Mouse (Mus musculus) layer of hippocampus, postnatal 10 days (tissue): Measurements from ENCODE around the gene C530008M17Rik. TPM values are rescaled to one million over a fixed set of nuclear protein-coding genes. Genes with fewer than 3 reads are reported as not detected.
"Not testable (repeated sequence)": the region's sequence is repeated elsewhere in the genome, so short reads cannot be mapped to it uniquely, and the experiment has no call there.

Experiments
- DNase-seq, 2 experiments: peaks; one replicate each; pipeline ENCODE4 v3.0.0; 2021; ENCODE audit warnings: low spot score in 2 of 2
- total RNA-seq, 2 experiments: library from RNA; stranded (reverse); gene quantifications; 2 replicates each; pipeline ENCODE4 v1.2.3; 2021

Gene C530008M17Rik
- total RNA-seq, 2 experiments from 2014 or later = 197 to 205 TPM

DNA sequence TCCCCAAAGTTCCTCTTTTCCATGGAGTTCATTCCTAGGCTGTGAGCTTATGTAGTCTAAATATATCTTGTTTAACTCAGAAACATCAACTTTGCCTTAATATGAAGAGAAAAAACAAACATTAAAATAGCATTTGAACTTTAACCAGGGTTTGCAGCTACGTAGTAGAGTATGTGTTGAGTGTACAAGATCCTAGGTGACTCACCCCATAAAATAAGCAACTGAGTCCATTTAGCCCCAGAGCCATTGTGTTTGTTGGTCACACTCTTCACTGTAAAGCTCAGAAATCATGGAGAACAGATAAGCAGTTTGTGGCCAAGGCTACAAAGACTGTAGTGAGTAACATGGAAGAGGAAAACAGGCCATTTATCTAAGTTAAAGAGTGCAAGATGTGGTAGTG is 227.8 kb downstream of the C530008M17Rik start:
- DNase-seq = no peak

DNA sequence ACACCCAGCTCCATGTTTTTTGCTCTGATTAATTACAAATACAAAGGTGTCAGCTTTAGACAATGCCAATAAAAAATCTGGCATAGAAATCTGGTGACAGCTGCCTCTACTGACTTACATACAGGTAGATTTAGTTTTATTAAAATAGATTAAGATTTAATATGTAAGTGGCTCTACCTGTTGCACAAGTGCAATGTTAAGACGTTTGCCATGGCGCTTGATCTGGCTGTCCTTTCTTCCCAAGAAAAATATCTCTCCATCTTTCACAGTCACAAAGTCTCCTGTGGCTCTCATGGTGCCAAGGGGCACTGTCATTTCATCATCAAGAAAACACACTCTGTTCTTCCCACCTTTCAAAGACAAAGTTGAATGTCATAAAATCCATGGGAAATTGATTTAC is 230.7 kb downstream of the C530008M17Rik start:
- no peak for DNase-seq

DNA sequence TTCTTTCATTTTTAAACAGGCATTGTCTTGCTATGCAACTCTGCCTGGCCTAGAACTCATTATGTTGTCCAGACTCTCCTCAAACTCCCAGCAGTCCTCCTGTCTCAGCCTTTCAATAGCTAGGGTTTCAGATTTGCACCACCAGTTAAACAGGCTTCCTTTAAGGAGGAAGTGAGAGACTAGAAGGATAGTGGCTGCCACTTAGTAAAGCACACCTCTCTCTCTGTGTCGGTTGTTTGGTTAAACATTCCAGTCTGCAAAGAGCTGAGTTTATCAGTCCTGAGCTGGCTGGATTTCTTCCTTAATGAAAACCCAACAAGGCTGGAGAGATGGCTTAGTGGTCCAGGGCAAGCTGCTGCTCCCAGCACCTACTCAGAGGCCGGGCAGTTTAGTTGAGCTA is 236.3 kb downstream of the C530008M17Rik start:
- no peak for DNase-seq

DNA sequence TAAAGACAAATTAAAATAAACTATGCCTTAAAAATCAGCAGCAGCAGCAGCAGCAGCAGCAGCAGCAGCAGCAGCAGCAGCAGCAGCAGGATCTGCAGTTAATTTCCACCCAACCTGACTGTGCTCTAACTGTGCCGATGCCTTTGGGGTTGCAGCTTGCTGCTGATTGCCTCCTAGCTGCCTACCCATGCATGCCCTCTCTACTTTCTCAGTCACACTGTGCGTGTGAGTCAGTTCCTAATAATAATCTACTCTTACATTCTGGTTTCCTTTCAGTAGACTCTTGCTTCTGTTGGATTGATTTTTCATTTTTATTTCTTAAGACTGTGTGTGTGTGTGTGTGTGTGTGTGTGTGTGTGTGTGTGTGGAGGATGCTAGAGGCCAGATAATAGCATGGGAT is 236.8 kb downstream of the C530008M17Rik start:
- DNase-seq = no peak

DNA sequence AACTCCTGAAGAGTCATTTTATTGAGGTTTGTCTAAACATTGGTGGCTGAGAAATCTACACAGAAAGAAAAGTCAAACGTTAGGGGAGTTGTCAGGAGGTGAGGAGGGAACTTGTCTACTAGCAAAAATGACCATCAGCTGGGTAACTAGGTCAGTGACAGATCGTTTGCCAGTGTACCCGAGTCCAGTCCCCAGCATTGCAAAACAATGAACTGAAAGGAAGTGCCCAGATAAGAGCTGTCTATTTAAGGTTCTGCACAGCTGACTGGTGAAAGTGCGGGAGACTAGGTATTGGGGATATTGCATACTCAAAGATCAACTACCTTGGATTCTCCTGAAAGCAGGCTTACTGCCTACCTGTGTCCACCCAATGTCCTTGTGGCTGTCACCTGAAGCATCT is 245.8 kb downstream of the C530008M17Rik start:
- no peak for DNase-seq

DNA sequence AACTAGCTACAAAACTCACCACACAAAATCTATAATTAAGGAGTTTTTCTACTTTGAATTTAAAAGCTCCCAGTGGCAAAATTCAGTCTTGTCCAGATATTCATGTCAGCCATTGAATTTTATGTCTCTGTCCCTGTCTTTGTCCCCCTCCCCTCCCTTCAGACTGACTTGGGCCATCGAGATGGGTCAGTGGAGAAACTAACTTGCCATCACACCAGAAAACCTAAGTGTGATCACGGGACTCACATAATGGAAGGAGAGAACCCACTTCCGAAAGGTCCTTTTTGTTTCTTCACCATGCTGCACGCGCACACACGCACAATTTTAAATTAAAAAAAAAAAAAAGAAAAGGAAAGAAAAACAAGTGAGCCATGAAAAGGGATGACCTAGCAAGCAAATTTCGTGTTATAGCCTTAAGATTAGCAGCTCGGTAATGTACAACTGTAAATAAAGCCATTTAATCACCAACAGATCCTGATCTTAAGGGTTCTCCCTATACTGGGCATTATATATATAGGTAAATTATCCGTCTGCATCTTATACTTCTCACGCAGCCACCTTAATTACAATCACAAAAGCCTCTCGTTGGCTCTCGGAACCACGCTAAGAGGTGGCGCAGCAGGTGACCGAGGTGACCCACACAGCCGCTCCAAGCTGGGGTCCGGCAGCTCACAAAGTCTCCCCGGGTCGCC is 248.5 kb downstream of the C530008M17Rik start:
- no peak for DNase-seq

DNA sequence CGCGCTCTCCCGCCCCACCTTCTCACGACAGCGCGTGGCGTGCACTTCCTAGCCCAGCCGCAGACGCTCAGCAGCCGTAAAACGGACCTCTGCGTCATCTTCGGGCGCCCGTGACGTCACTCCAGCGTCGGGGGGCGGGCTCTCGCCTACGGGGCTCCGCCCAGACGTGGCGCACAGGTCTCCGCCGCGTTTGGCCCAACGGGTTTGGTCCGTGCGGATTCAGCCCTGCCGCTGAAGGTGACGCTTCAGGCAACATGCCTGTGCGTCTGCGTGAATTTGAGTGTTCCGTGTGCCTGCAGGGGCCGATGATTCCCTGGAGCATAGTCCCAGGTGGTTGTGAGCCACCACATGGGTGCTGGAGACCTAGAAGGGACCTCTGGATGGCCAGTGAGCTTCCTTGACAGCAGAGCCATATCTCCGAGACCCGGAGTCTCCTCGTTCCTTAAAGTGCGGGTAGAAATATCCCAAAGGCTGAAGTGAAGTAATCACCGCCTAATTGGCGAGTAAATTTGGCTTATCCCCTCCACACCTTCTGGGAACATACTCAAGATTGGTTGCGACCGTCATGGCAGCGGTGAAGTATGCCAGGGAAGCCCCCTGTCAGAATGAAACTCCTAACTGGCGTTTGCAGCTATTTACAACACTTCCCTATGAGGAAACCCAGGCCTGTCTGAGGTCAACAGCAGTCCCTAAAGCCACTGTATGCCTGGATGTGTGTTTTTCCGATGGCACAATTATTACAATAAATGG is 249.3 kb downstream of the C530008M17Rik start, which contains the start of gene Aasdh:
Gene Aasdh (minus strand): TSS at position 110 of the 750 bp plus-strand sequence.
- DNase-seq = peak; percentile 97 to 99

DNA sequence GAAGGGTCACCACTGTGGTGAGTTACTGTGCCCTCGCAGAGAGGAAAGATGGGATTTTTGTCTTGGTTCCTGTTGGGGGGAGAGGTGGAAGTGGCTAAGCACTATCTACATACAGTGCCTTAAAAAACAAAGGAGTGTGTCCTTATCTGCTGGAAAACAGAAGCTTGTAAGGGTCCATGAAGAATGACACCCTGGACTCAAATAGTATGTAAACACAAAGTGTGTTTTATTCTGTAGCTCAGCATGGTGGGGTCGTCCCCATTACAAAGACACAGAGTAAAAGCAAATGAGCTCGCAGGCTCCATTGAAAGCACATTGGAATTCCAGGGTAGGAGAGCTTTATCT is 249.8 kb downstream of the C530008M17Rik start:
- no peak for DNase-seq

DNA sequence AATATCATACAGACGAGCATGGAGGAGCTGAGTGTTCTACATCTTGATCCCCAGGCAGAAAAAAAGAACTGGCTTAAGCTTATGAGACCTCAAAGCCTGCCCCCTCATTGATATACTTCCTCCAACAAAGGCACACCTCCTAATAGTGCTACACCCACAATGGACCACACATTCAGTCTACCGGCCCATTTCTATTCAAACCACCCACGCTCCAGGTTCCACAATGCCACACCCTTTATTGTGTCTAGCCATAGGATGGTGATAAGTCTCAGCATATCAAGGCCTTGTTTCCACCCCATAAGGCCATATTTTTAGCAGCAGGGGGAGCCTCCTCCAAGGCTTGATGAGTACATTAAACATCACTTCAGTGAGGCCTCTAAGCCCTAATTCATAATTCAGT is 254.5 kb downstream of the C530008M17Rik start:
- no peak for DNase-seq

DNA sequence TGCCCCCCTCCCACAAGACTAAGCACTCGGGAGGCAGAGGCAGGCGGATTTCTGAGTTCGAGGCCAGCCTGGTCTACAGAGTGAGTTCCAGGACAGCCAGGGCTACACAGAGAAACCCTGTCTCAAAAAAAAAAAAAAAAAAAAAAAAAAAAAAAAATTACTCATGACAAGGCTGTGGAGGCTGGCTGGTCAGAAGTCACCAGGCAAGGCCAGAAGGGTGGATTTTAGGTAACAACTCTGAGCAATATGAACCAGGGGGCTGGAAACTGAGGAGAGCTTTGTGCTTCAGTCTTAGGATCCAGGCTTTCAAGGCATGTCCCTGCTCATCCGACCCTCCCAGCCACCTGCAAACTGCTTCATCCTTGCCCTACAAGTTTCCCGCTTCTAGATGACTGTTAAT is 256.2 kb downstream of the C530008M17Rik start:
- not testable (repeated sequence) for DNase-seq

DNA sequence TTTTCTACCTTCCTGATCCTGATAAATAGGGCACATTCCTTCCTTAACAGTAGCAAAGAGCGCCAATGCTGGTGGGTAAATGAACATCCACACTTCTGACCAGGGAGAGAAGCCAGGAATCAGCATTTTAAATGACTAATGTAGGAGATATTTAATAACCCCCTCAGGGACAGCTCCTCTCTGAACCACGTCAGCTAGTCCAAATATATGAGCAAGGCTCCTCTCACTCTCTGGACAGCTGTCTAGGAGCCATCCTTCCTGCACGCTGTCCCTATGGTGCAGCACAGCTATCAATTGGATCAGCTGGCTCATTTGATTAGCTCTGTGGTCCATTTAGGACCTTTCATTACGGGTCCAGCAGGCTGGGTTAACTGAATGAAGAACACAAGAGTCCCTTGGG is 266.5 kb downstream of the C530008M17Rik start:
- DNase-seq = no peak

Other genes starting within 250 kb of the C530008M17Rik start
- not detected for gene Gm7271, start 172.5 kb upstream of the C530008M17Rik start, total RNA-seq
- 10 to 100 TPM; 63.5 to 70.3 TPM for gene Exoc1, start 127.2 kb upstream of the C530008M17Rik start, total RNA-seq
- 1 to 10 TPM; 7.2 to 8.5 TPM for gene Cep135, start 67.8 kb upstream of the C530008M17Rik start, total RNA-seq
- gene Aasdh, start 249.0 kb downstream of the C530008M17Rik start, total RNA-seq = 10 to 100 TPM; 21.7 to 24.5 TPM